Mouse (Mus musculus) mesoderm, embryonic 11.5 days (tissue): ENCODE data around the gene A230050P20Rik.
A peak's percentile ranks its signal among the peaks of the same experiment; 100 is the strongest.
"Not testable (repeated sequence)": the region's sequence is repeated elsewhere in the genome, so short reads cannot be mapped to it uniquely, and the experiment has no call there.

Experiments
- DNase-seq: peaks from one replicate; pipeline ENCODE4 v3.0.0-alpha.2; 2012; ENCODE audit warnings: low read depth, low spot score

Gene A230050P20Rik

DNA sequence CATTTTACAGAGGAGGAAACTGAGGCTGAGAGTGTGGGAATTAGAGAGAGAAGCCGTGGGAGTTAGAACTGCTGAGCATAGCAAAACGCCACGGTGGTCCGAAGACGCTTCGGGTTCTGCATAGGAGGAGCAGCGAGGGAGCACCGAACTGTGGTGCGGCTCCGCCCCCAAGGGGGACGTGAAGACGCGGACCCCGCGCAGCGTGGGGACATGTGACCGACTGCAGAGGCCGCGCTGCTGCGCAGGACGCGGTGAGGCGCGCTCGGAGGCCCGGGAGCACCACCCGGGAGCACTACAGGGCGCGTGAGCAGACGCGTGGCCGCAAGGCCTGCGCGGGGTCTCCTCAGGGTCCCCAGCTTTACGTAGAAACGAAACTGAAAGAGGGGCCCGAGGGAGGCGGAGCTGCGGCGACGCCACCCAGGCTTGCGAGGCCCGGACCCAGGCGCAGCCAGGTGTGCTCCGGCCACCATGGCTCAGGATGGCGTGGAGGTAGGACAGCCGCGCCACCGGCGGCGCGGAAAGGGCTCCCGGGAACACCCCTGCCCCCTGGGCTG, at the start of gene A230050P20Rik:
TSS of gene A230050P20Rik (plus strand) at position 195 of the 554 bp plus-strand sequence.
- DNase-seq = peak; percentile 34

DNA sequence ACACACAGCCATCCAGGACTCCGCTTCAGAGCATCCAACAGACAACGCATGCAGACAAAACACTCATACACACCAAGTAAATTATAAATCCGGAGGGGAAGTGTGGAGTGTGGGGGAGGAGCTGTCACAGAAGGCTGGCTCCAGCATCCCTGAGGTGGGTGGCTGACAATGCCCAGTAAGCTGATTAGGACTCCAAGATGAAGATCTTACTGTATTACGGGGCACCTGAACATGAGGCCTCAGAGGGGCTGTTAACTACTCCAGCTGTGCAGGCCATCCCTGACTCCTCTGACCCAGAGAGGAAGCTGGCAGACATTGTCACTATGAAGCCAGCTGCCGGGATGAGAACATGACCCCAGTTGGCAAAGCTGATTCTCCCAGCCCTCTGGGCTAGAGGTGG, 48.4 kb upstream of the A230050P20Rik start:
- DNase-seq = no peak

DNA sequence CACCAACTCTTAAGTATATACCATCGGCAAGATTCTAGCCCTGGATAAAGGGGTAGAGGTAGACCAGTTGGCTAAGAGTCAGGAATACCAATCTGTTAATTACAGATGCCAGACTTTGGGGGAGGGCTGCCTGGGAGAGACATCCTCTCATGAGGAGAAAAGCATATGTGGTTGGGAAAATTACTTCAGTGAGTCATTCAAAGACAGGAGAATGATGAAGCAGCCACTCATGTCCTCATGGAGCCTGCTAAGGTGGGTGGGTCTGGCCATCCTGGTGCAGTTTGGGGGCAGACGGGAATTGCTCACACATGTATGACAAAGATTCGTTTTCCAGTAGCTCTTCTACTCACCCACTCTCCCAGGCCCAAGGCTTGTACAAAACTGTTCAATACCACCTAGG, 45.6 kb upstream of the A230050P20Rik start:
- no peak for DNase-seq

DNA sequence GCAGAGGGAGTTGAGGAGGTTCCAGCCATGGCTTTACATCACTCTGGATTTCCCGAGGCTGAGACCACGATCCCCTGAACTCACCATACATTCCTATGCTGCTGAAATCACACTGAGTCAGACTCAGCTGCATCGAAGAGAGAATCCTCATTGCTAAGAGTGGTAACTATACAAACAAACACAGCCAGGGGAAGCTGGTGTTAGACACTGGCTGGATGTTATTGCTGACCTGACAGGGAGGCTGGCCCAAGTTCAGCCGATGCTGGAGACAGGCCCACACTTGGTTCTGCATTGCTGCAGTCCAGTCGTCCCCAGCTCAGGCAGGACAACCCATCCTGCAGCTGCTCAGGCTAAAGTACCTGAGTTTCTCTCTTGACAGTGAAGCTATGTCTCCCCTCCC, 42.7 kb upstream of the A230050P20Rik start:
- DNase-seq = no peak

DNA sequence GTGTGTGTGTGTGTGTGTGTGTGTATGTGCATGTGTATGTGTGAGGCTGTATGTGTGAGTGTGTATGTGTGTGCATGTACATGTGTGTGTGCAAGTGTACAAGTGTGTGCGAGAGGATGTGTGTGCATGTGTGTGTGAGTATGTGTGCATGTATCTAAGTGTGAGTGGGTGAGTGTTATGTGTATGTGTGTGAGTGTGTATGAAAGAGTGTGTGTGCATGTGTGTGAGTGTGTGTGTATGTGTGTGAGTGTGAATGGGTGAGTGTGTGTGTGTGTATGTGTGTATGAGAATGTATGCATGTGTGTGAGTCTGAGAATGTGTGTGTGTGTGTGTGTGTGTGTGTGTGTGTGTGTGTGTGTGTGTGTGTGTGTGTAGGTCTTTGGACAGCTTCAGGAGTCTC, 40.3 kb upstream of the A230050P20Rik start:
- DNase-seq = no peak

DNA sequence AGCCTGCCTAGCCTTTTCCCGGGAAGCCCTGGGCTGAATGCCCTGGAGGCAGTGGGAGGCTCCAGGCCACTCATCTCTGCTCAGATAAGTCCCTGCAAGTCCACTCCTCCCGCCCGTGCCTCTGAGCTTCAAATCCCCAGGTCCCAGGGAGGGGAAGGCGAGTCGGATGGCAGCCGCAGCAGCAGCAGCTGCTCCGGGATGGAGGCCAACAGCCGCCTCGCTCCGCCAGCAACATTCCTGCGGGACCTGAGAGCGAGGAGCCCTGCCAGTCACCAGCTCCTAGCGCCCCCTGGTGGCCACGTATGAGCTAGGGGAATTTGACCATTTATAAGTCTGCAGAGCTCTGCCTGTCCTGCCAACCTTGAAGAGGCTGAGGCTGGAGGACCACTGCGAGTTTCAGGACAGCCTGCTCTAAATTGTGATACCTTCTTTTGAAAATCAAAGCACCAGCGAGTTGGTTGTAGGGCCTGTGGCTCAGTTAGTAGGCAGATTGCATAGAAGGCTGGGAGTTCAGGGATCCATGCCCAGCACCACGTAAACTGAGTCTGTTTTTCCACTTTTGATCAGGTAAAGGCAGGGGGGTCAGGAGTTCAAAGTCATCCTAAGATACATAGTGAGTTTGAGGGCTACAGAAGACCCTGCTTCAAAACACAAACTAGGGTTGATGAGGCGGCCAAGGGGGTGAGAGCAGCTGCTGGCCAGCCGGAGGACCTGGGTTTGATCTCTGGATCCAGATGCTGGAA, 37.4 kb upstream of the A230050P20Rik start:
- DNase-seq = peak; percentile 95

DNA sequence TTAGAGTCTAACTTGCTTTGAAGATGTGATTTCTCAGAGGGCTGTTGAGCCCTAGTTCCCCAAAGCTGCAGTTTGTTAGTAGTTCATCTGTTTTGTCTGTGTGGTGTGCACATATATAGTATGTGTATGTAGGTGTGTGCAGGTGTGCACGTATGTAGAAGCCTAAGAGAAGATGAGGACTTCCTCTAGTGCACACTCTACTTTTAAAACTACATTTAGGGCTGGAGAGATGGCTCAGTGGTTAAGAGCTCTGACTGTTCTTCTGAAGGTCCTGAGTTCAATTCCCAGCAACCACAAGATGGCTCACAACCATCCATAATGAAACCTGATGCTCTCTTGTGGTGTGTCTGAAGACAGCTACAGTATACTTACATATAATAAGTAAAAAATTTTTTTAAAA, 33.6 kb upstream of the A230050P20Rik start:
- no peak for DNase-seq

DNA sequence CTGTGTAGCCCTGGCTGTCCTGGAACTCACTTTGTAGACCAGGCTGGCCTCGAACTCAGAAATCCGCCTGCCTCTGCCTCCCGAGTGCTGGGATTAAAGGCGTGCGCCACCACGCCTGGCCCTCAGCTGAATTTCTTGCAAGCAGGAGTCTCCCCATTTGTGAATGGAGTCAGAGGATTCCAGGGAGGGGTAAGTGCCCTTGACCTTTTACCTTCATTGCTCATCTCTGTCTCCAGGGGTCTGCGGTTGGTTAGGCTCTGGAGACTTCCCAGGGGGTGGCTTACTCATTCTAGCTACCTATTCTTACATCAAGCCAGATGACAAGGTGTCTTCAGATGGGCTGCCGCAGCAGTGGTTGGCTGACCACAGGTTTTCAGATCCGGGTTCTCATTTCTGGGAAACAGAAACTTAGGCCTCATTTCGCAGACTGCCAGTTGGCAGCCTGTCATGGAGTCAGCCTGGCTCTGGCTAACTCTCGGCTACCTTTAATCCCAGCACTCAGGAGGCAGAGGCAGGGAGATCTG, 32.9 kb upstream of the A230050P20Rik start:
- DNase-seq = not testable (repeated sequence)

DNA sequence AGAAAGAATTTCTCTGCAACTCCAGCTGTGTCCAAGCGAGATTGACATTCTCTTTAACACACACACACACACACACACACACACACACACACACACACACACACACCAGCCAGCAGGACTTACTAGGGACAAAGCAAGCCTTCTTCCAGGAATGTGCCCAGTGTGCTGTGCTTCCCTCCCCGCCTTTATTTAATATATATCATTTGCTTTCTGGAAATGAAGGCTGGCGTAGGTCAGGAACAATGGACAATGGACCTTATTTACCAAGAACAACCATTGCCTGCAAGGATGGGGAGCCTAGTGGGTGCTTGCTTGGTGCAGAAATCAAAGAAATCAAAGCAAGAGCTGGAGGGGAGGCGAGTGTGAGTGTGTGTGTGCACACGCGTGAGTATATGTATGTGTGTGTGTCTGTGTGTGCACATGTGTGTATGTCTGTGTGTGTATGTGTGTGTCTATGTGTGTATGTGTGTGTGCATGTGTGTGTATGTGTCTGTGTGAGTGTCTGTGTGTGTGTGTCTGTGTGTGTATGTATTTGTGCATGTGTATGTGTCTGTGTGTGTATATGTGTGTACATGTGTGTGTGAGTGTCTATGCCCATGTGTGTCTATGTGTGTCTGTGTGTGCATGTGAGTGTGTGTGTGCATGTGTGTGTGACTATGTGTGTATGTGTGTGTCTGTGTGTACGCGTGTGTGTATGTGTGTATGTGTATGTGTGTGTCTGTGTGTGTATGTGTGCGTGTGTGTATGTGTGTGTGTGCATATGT, 31.1 kb upstream of the A230050P20Rik start:
- peak; percentile 16 for DNase-seq

DNA sequence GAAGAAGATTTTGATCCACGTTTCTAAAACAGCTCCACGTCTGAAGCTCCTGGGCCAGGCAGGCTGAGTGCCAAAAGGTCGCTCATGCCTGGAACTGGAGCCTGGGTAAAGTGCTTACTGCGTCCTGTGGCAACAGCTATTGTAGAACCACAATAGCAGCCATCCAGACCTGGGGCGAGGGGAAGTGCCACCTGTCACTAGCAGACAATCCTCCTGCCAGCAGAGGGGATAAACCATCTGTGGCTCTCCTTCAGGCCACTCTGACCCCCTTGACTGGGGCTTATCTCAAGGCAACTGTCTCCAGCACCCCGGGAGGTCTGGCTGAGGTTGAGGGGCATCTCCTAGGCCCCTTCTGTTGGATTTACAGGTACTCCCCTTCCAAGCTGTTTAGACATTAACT, 29.5 kb upstream of the A230050P20Rik start:
- no peak for DNase-seq

DNA sequence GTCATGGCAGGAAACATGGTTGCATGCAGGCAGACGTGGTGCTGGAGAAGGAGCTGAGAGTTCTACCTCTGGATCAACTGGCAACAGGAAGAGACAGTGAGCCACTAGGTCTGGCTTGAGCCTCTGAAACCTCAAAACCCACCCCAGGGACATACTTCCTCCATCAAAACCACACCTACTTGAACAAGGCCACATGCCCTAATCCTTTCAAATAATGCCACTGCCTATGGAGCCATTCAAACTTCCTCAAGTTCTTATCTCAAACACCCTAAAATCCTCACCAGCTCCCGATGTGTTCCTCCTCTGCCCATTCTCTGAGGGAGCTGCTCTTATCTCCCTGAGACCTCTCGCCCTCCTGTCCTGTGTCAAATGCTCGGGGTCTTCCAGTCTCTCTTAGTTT, 26.2 kb upstream of the A230050P20Rik start:
- no peak for DNase-seq

DNA sequence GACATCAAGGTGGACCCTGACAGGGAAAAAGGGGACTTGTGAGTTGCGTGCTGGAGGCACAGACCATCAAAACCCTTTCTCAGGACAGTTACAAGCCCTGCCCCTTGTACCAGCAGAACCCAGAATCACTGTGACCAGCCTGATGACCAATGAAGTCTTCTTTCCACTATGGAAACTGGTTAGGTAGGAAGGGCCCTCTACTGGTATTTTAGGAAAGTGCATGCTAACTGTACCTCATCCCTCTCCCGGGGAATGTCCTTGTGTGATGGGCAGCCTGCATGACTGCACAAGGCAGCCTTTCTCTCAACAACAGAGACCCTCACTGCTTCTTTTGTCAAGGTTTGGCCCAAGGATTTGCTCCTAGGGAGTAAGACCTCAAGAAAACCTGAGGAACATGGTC, 25.8 kb upstream of the A230050P20Rik start:
- peak; percentile 47 for DNase-seq

DNA sequence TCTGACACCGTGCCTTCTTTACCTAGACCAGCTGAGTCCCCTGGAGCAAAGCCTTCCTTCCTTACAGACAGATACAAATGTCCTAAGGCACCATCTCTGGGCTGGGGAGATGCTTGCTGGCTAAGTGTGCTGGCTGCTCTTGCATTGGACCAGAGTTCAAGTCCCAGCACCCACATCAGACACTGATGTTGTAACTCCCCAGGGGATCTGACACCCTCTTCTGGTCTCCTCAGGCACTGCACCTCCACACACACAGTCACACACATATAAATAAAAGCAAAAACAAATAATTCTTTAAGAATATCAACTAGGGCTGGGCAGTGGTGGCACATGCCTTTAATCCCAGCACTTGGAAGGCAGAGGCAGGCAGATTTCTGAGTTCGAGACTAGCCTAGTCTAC, 18.3 kb upstream of the A230050P20Rik start:
- no peak for DNase-seq

DNA sequence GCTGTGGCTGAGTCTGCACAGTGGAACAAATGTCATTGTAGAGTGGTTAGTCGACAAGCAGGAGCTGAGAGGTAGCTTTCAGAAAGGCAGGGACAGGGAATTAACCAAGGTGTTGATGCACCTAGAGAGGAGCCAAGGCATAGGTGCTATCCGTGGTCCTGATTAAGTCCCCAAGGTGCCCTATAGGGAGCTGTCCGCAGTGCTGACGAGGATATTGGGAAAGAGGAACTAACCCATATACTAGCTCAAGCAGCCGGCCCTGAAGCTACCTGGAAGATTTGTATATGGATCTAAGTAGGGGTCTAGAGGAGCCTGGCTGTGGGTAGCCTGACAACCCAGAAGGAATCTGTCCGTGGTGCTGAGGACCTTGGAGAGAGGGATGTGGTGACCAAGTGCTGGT, 11.3 kb upstream of the A230050P20Rik start:
- DNase-seq = peak; percentile 83

DNA sequence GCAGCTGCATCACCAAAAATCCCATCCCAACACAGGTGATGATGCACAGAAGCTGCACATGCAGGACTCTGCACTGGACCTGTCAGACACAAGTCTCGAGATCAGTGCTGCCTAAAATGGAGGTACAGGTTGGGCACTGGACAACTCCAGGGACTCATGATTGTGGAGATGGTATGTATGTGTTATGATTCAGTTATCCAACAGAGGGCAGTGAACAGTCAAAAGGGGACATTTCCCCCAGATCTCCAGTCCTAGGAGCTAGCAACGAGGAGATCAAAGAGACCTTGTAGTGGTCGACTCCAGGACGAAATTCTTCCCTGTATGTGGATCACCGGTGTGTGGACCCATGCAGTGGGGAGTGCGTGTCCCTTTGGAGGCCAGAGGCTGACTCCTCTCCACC, 8.5 kb upstream of the A230050P20Rik start:
- DNase-seq = no peak

DNA sequence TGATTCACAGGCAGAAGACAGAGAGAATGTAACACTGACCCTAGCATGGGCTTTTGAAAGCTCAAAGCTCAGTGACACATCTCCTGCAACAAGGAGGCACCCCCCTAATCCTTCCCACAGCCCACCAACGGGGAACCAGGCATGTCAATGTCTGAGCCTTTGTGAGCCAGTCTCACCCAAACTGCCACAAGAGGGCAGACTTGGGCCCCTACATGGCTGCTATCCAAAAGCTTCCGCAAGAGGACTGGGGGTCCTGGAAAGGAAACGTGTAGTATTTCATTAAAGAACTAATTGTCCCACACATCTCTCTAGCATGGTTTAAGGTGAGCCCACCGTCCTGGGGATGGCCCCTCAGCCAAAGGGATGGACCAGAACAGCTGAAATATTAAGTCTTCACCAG, 6.6 kb upstream of the A230050P20Rik start:
- peak; percentile 62 for DNase-seq

DNA sequence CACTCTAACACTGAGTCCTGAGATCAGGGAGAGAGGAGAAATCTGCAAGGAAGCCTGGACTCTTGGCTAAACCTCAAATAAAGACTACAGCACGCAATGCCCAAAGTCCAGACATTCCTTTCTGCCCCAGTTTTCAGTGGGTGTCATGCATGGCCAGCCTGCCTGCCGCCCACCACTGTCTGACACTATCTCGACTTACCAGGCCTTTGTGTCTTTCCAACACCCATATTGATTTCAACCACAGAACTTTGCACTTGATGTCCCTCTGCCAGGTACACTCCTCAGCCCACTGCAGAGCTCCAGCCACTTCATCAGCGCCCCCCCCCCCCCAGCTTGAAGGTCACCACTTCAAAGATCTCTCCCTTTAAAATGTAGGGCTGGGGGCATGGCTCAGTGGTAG, 6.2 kb upstream of the A230050P20Rik start:
- no peak for DNase-seq

DNA sequence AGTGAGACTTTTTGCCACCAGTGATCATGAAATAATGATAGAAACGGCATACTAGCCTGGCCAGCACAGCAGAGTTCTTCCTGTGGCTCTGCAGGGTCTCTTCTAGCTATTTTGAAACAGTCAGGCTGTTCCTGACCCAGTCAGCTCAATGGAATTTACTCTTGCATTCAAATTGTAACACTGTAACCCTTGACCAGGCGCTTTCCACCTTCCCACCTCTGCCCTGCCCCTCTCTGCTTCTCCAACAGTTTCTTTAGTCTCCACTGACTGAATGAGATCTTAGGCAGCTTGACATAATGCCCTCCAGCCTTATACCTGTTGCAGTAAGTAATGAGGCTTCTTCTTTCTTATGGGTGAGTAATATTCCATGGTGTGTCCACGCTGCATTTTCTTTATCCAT, 1.6 kb upstream of the A230050P20Rik start:
- no peak for DNase-seq

DNA sequence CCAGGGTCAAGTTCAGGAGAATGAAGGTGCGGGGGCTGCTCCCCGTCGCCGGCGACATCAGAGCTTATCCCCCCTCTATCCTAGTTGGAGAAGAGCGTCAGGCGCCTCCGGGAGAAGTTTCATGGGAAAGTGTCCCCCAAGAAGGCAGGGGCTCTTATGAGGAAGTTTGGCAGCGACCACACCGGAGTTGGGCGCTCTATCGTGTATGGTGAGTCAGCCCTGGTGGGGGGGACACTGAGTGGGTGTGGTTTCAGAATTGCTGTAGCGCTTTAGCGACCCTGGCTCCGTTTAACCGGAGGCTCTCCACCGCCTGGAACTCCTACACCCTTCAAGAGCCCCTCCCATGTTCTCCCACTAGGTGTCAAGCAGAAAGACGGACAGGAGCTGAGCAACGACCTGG, 804 bp downstream of the A230050P20Rik start:
- no peak for DNase-seq

DNA sequence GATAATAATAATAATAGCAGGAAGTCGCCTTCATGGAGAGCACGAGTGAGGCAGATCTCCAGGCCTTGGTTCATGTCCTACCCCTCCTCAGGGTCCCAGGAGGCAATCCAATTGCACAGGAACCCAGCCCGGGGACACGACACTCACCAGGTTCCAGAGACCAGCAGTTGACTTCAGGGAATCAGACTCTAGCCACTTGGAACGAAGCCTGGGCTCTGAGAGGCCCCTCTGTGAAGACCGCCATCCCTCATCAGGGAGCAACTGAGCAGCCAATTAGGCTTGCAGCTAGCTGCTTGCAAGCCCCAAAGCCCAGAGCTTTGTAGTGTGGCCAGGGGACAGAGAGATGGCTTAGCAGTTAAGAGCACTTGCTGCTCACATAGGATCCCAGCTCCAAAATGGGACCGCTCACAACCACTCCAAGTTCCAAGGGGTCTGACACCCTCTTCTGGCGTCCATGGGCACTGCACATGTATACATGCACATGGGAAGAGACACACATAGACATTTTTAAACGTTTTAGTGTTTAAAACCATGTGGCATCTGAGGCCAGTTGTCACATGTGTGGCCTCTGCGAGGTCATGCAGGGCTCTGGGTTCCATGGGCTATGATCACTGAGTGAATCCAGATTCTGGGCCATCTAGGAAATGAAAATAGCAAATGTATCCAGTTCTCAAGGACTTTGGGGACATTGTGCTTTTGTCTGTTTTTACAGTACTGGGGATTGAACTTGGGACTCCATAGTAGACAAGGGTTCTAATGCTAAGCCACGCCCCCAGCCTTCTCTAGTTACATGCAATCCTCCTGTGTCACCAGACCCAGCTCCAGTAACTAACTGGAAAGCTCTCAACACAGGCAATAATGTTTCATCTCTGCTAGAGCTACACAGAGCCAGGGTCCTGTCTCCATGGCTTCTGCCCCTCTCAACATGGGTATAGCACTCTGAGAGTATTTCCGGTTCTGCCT, 2.0 kb downstream of the A230050P20Rik start:
- no peak for DNase-seq

DNA sequence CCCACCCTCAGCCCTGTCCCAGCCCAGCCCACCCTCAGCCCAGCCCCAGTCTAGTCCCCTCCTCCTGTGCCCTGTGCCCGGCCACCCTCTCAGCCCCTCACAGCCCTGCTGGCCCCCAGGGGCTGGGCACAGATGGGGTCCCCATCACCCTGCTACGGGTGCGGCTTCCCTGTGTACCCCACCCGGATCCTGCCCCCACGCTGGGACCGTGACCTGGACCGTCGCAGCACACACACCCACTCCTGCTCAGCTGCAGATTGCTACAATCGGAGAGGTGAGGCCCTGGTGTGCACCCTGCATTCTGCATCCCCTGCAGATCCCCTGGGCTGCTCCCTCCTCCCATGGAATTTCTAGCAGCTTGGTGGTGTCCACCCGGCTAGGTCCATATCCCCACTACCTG, 4.5 kb downstream of the A230050P20Rik start:
- no peak for DNase-seq
